Mouse (Mus musculus): ENCODE measurements at regions not wholly inside any gene's neighbourhood (a gene's known extent, or its start where the extent isn't known, plus 50 kb on each side); places are given as distances from the start of the nearest gene placed in this dataset.

DNA sequence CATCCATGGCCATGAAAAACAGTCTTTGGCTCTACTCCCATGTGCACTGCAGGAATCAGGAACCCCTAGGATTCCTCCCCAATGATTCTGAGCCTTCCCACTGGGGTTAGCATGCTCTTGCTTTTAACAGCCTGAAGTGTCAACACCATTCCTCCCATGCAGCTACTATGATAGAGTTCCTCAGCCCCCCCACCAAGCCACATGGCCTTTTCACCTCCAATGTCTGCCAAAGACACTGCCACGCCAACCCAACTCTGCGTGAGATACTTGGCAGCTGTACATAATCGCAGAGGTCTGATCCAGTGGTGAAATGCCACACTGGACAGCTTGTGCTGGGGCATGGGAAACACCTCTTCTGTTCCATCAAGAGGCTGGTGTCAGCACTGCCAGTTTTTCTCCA, 128.6 kb upstream of the H2al1a start:
- ATAC-seq (ENCODE audit: extremely low read depth, insufficient number of reproducible peaks, low FRiP score, low TSS enrichment) = no peak
- WGBS = 46% methylated on average over 3 of the region's 3 CpGs
- no peaks in the 10 kb centered on the region for H3K4me1 ChIP-seq

DNA sequence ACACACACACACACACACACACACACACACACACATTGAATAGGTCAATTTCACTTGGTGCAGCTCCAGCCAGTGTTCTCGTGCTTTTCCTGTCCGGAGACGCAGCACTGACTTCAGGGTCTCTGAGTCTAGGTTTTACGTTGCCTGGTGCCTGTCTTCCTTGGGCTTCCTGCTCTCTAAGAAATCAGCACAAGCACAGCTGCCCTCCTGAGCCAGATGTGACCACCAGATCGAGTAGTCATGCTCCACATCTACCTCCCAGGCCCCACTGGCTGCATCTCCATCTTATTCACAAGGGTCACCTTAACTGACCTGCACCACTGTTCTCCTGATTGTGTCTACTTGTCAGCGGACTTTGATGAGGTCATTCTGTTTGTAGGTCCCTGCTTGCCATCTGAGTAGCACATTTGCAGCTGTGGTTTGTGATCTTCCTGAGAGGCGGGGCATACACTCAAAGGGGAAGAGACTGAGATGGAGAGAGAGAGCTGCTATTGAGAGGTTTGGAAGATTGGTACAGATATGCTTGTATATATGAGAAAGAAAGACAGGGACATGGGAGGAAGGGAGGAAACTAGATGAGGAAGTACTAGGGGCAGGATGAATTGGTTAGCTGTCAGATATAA, 118.8 kb upstream of the H2al1a start:
- ATAC-seq (ENCODE audit: extremely low read depth, insufficient number of reproducible peaks, low FRiP score, low TSS enrichment) = no peak
- Histone ChIP-seq H3K9me3 (no peaks in the 10 kb centered on the region), H3K27me3 (replicated peaks) (0 out of 2 replicates have a peak, but pooled peaks cover 6% of the 10 kb centered on the region), H3K27ac (replicated peaks) (no peak overlapping the region), H3K9ac (no peak overlapping the region), H3K36me3 (no peaks in the 10 kb centered on the region), H3K4me1 (no peaks in the 10 kb centered on the region), H3K4me3 (no peak overlapping the region), H3K4me2 (no peak overlapping the region)
- 53% methylated on average over 7 of the region's 7 CpGs for WGBS

More for the DNA sequence above, 128.6 kb upstream of the H2al1a start:
- no peaks in the 10 kb centered on the region for H3K9me3 ChIP-seq
- H3K27me3 ChIP-seq (replicated peaks) = no peaks in the 10 kb centered on the region; the same call in 1 of the 2 replicates
- no peaks in the 10 kb centered on the region for H3K36me3 ChIP-seq
- no peak overlapping the region for H3K27ac ChIP-seq (replicated peaks)
- no peak overlapping the region for H3K9ac ChIP-seq
- no peak overlapping the region for H3K4me3 ChIP-seq
- no peak overlapping the region for H3K4me2 ChIP-seq

DNA sequence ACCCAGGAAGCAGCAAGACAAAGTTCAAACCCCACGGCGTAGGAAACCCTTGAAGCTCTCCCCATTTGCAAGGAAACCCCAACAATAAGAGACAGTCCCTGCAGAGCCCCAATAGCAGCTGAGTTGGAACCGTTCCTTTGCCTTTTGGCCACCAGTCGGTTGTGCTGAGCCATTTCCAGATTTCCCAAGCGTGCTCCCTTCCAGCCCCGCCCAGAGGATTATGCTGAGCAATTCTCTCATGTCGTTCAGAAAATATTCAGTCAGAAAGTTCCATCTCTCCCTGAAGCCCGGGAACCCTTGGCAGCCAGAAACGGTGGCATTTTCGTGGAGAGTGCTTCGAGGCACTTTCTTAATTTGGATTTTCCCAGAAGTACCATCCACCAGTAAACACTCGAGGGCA, 117.2 kb upstream of the H2al1a start:
- no peak overlapping the region for H3K4me3 ChIP-seq
- no peak overlapping the region for H3K4me2 ChIP-seq
- H3K9me3 ChIP-seq = no peaks in the 10 kb centered on the region
- no peak overlapping the region for H3K9ac ChIP-seq
- H3K4me1 ChIP-seq = no peaks in the 10 kb centered on the region
- no peaks in the 10 kb centered on the region for H3K36me3 ChIP-seq
- no peak overlapping the region for H3K27ac ChIP-seq (replicated peaks)
- H3K27me3 ChIP-seq (replicated peaks) = 0 out of 2 replicates have a peak, but pooled peaks cover 6% of the 10 kb centered on the region
- 72% methylated on average over 12 of the region's 12 CpGs for WGBS
- no peak for ATAC-seq (ENCODE audit: extremely low read depth, insufficient number of reproducible peaks, low FRiP score, low TSS enrichment)

DNA sequence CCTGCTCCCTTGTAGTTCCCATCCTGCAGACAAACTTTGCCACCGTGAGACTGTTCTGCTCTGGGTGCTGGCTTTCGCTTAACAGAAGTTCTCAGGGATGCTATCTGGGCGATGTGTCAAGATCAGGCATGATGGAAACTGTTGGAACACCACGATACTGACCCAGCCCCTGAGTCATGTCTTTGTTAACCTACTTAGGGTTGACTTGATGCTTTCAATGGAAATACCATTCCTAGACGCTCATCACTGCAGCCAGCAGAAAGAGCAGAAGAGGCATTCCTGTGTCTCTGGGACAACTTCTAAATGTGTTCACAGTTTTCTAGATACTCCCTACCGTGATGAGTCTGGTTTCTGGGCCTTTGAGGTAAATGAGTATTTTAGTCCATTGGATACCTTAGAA, 108.2 kb upstream of the H2al1a start:
- Histone ChIP-seq H3K27me3 (replicated peaks) (peaks cover 7% of the 10 kb centered on the region; the same call in 1 of the 2 replicates), H3K9me3 (0 out of 2 replicates have a peak, but pooled peaks cover 3% of the 10 kb centered on the region), H3K9ac (no peak overlapping the region), H3K4me1 (no peaks in the 10 kb centered on the region), H3K36me3 (no peaks in the 10 kb centered on the region), H3K4me3 (no peak overlapping the region), H3K4me2 (no peak overlapping the region), H3K27ac (replicated peaks) (no peak overlapping the region)
- WGBS = 77% methylated on average over 6 of the region's 6 CpGs
- no peak for ATAC-seq (ENCODE audit: extremely low read depth, insufficient number of reproducible peaks, low FRiP score, low TSS enrichment)

DNA sequence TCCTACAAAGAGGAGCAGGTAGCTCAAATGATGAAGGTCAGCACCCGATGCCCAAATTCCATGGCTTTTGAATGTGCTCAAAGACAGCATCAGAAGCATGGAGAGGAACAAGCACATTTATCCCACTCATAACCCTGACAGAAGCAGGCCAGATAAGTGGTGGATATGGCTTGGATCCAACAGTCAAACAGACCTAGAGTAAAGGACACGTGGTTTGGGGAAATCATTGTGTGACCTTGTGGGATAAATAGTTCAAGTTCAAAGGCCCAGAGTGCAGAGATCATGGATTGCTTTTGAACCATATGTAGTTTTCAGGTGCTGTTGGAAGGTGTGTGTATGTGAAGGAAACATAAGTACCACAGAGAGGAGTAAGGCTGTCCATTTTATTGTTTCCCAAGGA, 94.9 kb upstream of the H2al1a start:
- Histone ChIP-seq H3K36me3 (no peaks in the 10 kb centered on the region), H3K27me3 (replicated peaks) (no peaks in the 10 kb centered on the region; the same call in 1 of the 2 replicates), H3K4me3 (no peak overlapping the region), H3K9me3 (no peaks in the 10 kb centered on the region), H3K4me1 (no peaks in the 10 kb centered on the region), H3K27ac (replicated peaks) (no peak overlapping the region), H3K4me2 (no peak overlapping the region), H3K9ac (no peak overlapping the region)
- WGBS = 59% methylated on average over 2 of the region's 2 CpGs
- ATAC-seq (ENCODE audit: extremely low read depth, insufficient number of reproducible peaks, low FRiP score, low TSS enrichment) = no peak

DNA sequence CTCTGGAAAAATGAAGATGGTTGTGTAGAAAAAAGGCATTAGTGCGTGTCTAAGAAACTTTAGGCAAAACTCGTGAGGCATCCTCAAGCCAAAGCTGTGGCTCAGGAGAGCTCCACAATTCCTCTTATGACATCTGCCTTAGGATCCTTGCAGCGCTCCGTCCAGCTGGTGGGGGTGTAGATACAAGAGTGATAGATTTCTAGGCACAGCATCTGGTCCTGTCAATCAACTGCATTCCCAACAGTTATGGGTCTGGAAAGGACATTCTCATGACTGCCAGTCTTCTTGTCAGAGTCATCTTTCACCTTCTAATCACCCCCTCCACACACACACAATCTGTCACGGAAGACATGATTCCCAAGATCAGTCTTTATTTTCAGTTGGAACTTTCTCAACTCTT, 89.2 kb upstream of the H2al1a start:
- Histone ChIP-seq H3K27ac (replicated peaks) (no peak overlapping the region), H3K4me1 (no peaks in the 10 kb centered on the region), H3K4me3 (no peak overlapping the region), H3K9ac (no peak overlapping the region), H3K27me3 (replicated peaks) (peaks cover 5% of the 10 kb centered on the region; the same call in 1 of the 2 replicates), H3K9me3 (no peaks in the 10 kb centered on the region), H3K4me2 (no peak overlapping the region), H3K36me3 (no peaks in the 10 kb centered on the region)
- ATAC-seq (ENCODE audit: extremely low read depth, insufficient number of reproducible peaks, low FRiP score, low TSS enrichment) = no peak
- 70% methylated on average over 5 of the region's 5 CpGs for WGBS

DNA sequence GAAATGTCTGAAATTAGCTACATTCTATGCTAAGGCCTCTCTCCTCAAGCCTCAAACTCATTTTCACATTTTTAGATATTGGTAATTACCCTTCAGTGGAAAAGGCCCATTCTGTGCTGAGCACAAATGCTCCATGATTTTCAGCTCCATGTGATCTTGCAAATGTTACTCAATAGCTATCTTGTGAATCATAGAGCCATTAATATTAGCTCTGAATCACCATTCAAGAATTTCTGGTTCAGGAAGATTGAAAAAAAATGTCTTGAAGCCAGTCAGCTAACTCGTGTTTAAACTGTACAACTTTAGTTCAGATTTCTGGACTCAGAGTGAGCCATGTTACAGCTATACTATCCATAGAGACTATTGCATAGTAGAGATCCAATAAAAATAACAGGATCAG, 86.2 kb upstream of the H2al1a start:
- WGBS = 48% methylated on average over 1 of the region's 1 CpGs
- no peak overlapping the region for H3K27ac ChIP-seq (replicated peaks)
- H3K9me3 ChIP-seq = no peaks in the 10 kb centered on the region
- H3K4me1 ChIP-seq = no peaks in the 10 kb centered on the region
- H3K9ac ChIP-seq = no peak overlapping the region
- H3K4me2 ChIP-seq = no peak overlapping the region
- H3K36me3 ChIP-seq = no peaks in the 10 kb centered on the region
- H3K4me3 ChIP-seq = no peak overlapping the region
- no peak for ATAC-seq (ENCODE audit: extremely low read depth, insufficient number of reproducible peaks, low FRiP score, low TSS enrichment)
- H3K27me3 ChIP-seq (replicated peaks) = peaks cover 5% of the 10 kb centered on the region; the same call in 1 of the 2 replicates

DNA sequence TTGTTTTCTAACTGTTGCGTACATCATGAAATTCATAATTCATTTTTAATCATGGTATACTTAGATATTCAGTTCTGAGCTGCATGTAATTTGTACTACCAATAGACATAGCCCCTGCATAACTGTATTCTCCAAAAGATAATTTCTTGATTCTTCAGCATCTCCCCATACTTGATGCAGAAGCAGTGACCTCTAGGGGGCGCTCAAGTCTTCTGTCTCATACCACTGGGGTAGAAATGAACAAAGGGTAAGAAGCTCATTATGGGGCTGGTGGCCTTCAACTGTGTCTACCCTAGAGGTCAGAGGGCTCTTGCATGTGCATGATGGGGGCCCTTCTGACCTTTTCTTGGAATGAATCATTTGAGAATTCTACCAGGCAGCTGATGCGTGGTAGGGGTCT, 85.6 kb upstream of the H2al1a start:
- Histone ChIP-seq H3K4me2 (no peak overlapping the region), H3K4me3 (no peak overlapping the region), H3K9me3 (no peaks in the 10 kb centered on the region), H3K27ac (replicated peaks) (no peak overlapping the region), H3K9ac (no peak overlapping the region), H3K36me3 (no peaks in the 10 kb centered on the region), H3K27me3 (replicated peaks) (peaks cover 5% of the 10 kb centered on the region; the same call in 1 of the 2 replicates), H3K4me1 (no peaks in the 10 kb centered on the region)
- WGBS = 61% methylated on average over 3 of the region's 3 CpGs
- ATAC-seq (ENCODE audit: extremely low read depth, insufficient number of reproducible peaks, low FRiP score, low TSS enrichment) = no peak

DNA sequence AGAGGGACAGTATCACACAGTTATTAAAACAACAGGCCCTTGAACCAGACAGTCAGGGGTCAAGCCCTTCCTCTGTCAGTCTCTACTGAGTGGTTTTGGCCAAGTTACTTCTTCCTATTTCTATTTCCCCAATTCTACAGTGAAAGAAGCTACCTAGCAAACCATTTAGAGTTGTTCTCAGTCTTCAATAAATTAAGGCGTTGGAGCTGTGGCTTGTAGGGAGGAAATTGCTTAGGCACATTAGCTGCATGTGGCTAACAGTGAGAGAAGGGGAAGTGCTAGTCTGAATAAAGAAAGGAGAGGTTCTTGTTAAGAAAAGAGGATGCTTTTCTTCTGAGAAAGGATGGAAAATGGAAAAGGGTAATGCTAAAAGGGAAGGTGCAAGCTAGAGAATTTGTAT, 60.0 kb upstream of the H2al1a start:
- no peaks in the 10 kb centered on the region for H3K36me3 ChIP-seq

DNA sequence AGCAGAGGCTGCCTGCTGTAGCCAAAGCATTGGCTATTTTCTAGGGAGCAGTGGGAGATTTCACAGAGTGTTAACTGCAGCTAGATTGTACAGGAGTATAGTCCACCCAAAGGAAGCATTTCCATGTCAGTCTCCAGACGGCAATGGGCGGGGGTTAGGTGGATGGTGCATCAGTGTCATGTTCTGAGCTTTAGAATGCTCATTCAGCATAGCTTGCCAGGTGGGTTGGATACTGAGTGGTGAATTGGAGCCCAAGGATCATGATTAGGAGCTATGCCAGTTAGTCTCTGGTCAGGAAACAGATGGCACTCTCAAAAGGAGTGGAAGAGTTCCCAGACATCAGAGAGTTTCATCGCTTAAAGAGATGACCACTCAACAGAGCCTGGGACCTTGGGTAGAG, 53.5 kb upstream of the H2al1a start:
- Histone ChIP-seq H3K27ac (replicated peaks) (no peak overlapping the region), H3K27me3 (replicated peaks) (peaks cover 17% of the 10 kb centered on the region), H3K4me2 (no peak overlapping the region), H3K9ac (no peak overlapping the region), H3K9me3 (no peaks in the 10 kb centered on the region), H3K4me3 (no peak overlapping the region), H3K4me1 (no peaks in the 10 kb centered on the region), H3K36me3 (no peaks in the 10 kb centered on the region)
- WGBS = 71% methylated on average over 3 of the region's 3 CpGs
- no peak for ATAC-seq (ENCODE audit: extremely low read depth, insufficient number of reproducible peaks, low FRiP score, low TSS enrichment)

More for the DNA sequence above, 60.0 kb upstream of the H2al1a start:
- no peak for ATAC-seq (ENCODE audit: extremely low read depth, insufficient number of reproducible peaks, low FRiP score, low TSS enrichment)
- WGBS = 70% methylated on average over 1 of the region's 1 CpGs
- H3K27me3 ChIP-seq (replicated peaks) = peaks cover 10% of the 10 kb centered on the region; the same call in 1 of the 2 replicates
- H3K4me1 ChIP-seq = no peaks in the 10 kb centered on the region
- no peak overlapping the region for H3K9ac ChIP-seq
- no peak overlapping the region for H3K4me2 ChIP-seq
- H3K27ac ChIP-seq (replicated peaks) = no peak overlapping the region
- no peaks in the 10 kb centered on the region for H3K9me3 ChIP-seq
- H3K4me3 ChIP-seq = no peak overlapping the region
